Mouse (Mus musculus) small intestine, adult 2 months (tissue): ENCODE measurements around the gene Zfp36l1. TPM values are rescaled to one million over a fixed set of nuclear protein-coding genes. Genes with fewer than 3 reads are reported as not detected.

Experiments
- H3K27ac ChIP-seq: fragments of 200-500 bp; 2 replicates; pipeline ENCODE4 v1.5.1; 2012; ENCODE audit warnings: low read depth, low read length, control low read depth, inconsistent platforms; ENCODE audit not compliant: insufficient read depth
- H3K27me3 ChIP-seq: fragments of 200-500 bp; 2 replicates; pipeline ENCODE4 v1.6.1; 2012; ENCODE audit warnings: mild to moderate bottlenecking, moderate library complexity, low read length, inconsistent platforms; ENCODE audit not compliant: control insufficient read depth, insufficient read depth
- H3K36me3 ChIP-seq: fragments of 200-500 bp; 2 replicates; pipeline ENCODE4 v1.6.1; 2012; ENCODE audit warnings: mild to moderate bottlenecking, low read length, control low read depth, inconsistent platforms; ENCODE audit not compliant: control insufficient read depth, insufficient read depth
- H3K4me1 ChIP-seq: fragments of 200-500 bp; 2 replicates; pipeline ENCODE4 v1.6.1; 2012; ENCODE audit warnings: low read length, inconsistent platforms, mixed read lengths; ENCODE audit not compliant: control insufficient read depth, insufficient read depth, insufficient read length
- H3K4me3 ChIP-seq: fragments of 200-500 bp; 2 replicates; pipeline ENCODE4 v1.5.1; 2012; ENCODE audit warnings: low read depth, mild to moderate bottlenecking, control low read depth, inconsistent platforms, low read length, moderate library complexity
- CTCF ChIP-seq: fragments of 200-500 bp; IDR thresholded peaks from 2 replicates; pipeline ENCODE4 v1.5.1; 2012; ENCODE audit warnings: low read depth, mild to moderate bottlenecking, control low read depth, inconsistent platforms, low read length, moderate library complexity, mixed read lengths; ENCODE audit not compliant: insufficient replicate concordance, insufficient read length; ENCODE audit errors: extremely low read depth
- POLR2A ChIP-seq: fragments of 200-500 bp; IDR thresholded peaks from 2 replicates; pipeline ENCODE4 v1.6.1; 2012; ENCODE audit warnings: low read depth, mild to moderate bottlenecking, control low read depth, inconsistent platforms, low read length, moderate library complexity
- WGBS: fragments of 180-500 bp; shearing (Covaris S2); methylation state at CpG from one replicate; pipeline ENCODE4 v1.1.7; 2018; 5-methylcytosine and 5-hydroxymethylcytosine counted together
- polyA plus RNA-seq: library from polyadenylated mRNA; depleted of rRNA; stranded (reverse); fragments of >200 nt; gene quantifications from 2 replicates; pipeline ENCODE4 v1.2.3, GENCODE M21; 2012; rRNA removed

The Zfp36l1 gene
- polyA plus RNA-seq, result 60.1 and 118 TPM in 2 replicates

- TF ChIP-seq POLR2A, result peak; percentile 100
- no peak for TF ChIP-seq CTCF
- H3K27me3 ChIP-seq, result no peaks in the 10 kb centered on the region
- under 1% methylated on average over 40 of the region's 42 CpGs for WGBS
These were observed at the start of gene Zfp36l1 for GRCm38 (mm10) chr12:80112852-80113551. Zfp36l1 (minus strand) TSS chr12:80113013.

DNA sequence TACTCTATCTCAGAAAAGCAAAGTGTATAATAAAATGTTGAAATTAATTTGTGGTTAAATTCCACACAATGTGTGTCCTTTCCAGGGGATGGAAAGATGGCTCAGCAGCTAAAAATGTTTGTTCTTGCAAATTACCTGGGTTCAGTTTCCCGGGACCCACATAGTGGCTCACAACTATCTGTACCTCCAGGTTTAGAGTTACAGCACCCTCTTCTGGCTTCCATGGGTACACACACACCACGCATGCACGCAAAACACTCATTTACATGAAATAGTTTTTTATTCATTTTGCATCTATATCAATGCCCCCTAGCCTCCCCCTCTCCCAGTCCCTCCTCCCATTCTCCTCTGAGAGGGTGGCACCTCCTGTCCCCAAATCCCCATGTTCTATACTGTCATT, 49.6 kb upstream of the Zfp36l1 start:
- H3K27me3 ChIP-seq, result no peaks in the 10 kb centered on the region
- H3K27ac ChIP-seq, result no peak overlapping the region
- WGBS, result 78% methylated on average over 3 of the region's 3 CpGs
- H3K36me3 ChIP-seq, result peaks cover 3% of the 10 kb centered on the region; the same call in 1 of the 2 replicates
- H3K4me1 ChIP-seq, result no peaks in the 10 kb centered on the region
- TF ChIP-seq POLR2A (no peak), CTCF (no peak)
- H3K4me3 ChIP-seq, result no peak overlapping the region

More at GRCm38 (mm10) chr12:80112852-80113551, at the start of gene Zfp36l1:
- Histone ChIP-seq H3K4me1 (peaks cover 10% of the 10 kb centered on the region), H3K36me3 (peaks cover 18% of the 10 kb centered on the region), H3K27ac (peak within 1 kb of the TSS; percentile 98), H3K4me3 (peak within 1 kb of the TSS; percentile 98)

DNA sequence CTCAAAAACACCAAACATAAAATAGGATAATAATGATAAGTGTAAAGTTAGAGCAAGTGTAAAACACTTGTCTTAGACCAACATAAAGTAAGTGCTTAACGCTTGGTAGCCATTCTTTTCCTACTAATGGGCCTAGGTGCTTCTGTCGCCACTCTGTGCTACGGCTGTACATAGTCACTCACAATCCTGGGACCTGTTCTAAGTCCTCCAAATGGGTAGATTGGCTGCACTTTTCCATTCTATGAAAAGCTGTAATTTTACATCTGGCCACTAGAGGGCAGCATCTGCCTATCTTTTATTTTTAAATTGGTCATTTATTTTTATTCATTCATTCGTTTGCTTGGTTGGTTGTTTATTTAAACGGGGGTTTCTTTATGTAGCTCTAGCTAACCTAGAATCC, 44.9 kb upstream of the Zfp36l1 start:
- WGBS, result 3% methylated on average over 5 of the region's 5 CpGs
- Histone ChIP-seq H3K4me1 (no peaks in the 10 kb centered on the region), H3K36me3 (no peaks in the 10 kb centered on the region), H3K27ac (no peak overlapping the region), H3K27me3 (no peaks in the 10 kb centered on the region), H3K4me3 (no peak overlapping the region)
- TF ChIP-seq CTCF (no peak), POLR2A (no peak)

DNA sequence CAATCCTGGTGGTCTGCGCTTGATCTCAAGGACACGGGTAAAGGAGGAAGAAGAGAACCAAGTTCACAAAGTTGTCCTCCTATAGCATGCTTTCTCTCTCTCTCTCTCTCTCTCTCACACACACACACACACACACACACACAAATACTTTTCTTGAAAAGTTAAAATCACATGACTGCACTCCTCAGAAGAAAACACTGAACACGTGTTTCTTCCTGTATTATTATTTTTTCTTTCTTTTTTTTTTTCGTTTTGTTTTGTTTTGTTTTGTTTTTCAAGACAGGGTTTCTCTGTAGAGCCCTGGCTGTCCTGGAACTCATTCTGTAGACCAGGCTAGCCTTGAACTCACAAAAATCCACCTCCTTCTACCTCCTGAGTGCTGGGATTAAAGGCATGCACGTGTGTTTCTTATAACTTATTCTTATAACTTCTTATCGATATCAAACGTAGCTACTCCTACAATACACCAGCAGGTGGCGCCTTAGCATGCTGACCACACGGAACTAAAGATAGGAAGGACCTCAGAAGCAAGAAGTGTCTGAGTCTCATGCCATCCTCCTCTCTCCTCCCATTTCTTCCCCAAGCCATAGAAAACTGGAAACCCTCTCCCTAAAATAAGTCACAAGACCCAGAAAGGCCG, 41.0 kb upstream of the Zfp36l1 start:
- Histone ChIP-seq H3K4me1 (no peaks in the 10 kb centered on the region), H3K4me3 (no peak overlapping the region), H3K36me3 (no peaks in the 10 kb centered on the region), H3K27ac (no peak overlapping the region), H3K27me3 (no peaks in the 10 kb centered on the region)
- no peak for TF ChIP-seq POLR2A
- TF ChIP-seq CTCF, result peak; percentile 42; the same call in 1 of the 2 replicates
- 32% methylated on average over 10 of the region's 10 CpGs for WGBS

GRCm38 (mm10) chr12:80153078-80153477, 40.3 kb upstream of the Zfp36l1 start:
- no peaks in the 10 kb centered on the region for H3K4me1 ChIP-seq
- no peaks in the 10 kb centered on the region for H3K27me3 ChIP-seq
- whole genome bisulfite sequencing, result 86% methylated on average over 6 of the region's 6 CpGs
- H3K36me3 ChIP-seq, result no peaks in the 10 kb centered on the region
- no peak overlapping the region for H3K27ac ChIP-seq
- H3K4me3 ChIP-seq, result no peak overlapping the region
- TF ChIP-seq POLR2A (no peak), CTCF (no peak)

DNA sequence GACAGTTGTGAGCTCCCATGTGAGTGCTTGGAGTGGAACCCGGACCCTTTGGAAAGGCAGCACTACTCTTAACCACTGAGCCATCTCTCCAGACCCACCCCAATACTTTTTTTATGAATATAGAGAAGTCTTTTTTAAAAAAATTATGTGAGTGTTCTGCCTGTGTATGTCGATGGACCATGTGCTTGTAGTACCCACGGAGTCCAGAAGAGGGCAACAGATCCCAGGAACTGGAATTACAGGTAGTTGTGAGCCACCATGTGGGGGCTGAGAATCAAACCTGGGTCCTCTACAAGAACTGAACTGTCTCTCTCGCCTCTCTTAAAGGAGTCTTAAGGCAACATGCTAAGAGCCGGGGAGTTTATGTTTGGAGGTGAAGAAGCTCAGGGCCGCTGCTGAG, 39.0 kb upstream of the Zfp36l1 start:
- H3K4me1 ChIP-seq, result no peaks in the 10 kb centered on the region
- H3K36me3 ChIP-seq, result no peaks in the 10 kb centered on the region
- TF ChIP-seq POLR2A (no peak), CTCF (peak; percentile 29; the same call in 1 of the 2 replicates)
- no peak overlapping the region for H3K27ac ChIP-seq
- WGBS, result 93% methylated on average over 6 of the region's 6 CpGs
- H3K4me3 ChIP-seq, result no peak overlapping the region
- no peaks in the 10 kb centered on the region for H3K27me3 ChIP-seq

DNA sequence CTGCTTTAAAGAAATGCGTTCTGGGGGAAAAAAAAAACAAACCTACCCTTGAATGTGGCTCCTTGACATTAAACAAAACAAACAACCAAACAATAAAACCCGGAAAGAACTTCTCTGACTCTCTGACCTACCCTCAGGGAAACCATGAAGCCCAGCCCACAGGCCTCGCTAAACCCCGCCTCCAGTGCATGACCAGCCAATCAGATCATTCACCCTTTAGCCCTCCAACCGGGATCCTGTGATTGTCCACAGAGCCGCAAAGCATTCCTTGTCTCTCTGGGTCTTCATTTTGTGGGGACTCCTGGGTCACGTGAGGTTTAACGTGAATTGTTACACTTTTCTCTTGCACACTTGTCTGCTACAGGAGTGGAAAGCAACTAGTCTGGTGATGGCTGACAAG, 37.8 kb upstream of the Zfp36l1 start:
- Histone ChIP-seq H3K36me3 (no peaks in the 10 kb centered on the region), H3K27me3 (no peaks in the 10 kb centered on the region), H3K27ac (no peak overlapping the region), H3K4me1 (0 out of 2 replicates have a peak, but pooled peaks cover 2% of the 10 kb centered on the region), H3K4me3 (no peak overlapping the region)
- TF ChIP-seq CTCF (no peak), POLR2A (no peak)
- 30% methylated on average over 8 of the region's 8 CpGs for WGBS
